Mouse (Mus musculus): ENCODE results near the gene Duxf3. TPM values are rescaled to one million over a fixed set of nuclear protein-coding genes. Genes with fewer than 3 reads are reported as not detected.
"Not testable (repeated sequence)": the region's sequence is repeated elsewhere in the genome, so short reads cannot be mapped to it uniquely, and the experiment has no call there.

Gene Duxf3
- polyA plus RNA-seq, 2 experiments = not detected

DNA sequence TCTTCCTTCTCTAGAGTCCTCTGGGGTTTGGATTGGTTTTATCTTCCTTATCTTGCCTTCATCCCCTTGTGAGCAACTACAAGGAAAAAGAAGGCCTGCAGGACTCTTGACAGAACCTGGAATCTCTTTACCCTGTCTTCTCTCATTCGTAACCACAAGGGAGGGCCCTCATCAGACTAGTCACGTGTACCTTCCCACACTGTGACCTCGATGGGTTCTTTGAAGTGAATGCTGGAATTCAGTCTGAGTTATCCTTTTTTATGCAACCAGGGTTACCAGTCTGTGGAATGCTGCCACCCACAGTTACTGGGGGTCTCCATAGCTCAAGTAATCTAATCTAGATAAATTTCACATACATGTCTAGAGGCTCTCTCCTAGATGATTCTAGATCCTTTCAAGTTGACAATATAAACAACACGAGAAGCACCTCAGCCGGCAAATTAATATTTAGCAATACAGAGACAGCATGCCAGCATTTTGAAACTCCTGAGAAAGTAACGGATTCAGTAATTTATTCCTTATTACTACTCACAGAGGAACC, 22.2 kb upstream of the Duxf3 start:
- H3K27me3 ChIP-seq (ENCODE audit: control insufficient read depth, insufficient read depth, low read length) = no peaks in the 10 kb centered on the region
- peak overlapping the region; percentile 11 to 97; a peak in 3 of 4 replicates for H3K4me3 ChIP-seq (ENCODE audit: insufficient read depth in 1 of 2, low read depth in 2 of 2, low read length in 2 of 2)
- H3K9ac ChIP-seq (replicated peaks) = peak overlapping the region; percentile 95
- no peaks in the 10 kb centered on the region; the same call in 1 of the 2 replicates for H3K36me3 ChIP-seq (replicated peaks; ENCODE audit: control insufficient read depth, insufficient read depth, low read depth)
- TF ChIP-seq CTCF (IDR thresholded peaks at IDR 0.05; ENCODE audit: low read depth) (no peak), EP300 (IDR thresholded peaks at IDR 0.05; ENCODE audit: low read depth) (no peak)
- ATAC-seq (ENCODE audit: insufficient read depth) (no peak), DNase-seq (ENCODE audit: low read depth in 3 of 3, low spot score in 3 of 3) (no peak)
- WGBS (ENCODE audit: insufficient replicate concordance) = 25% methylated on average over 6 of the region's 6 CpGs
- peak overlapping the region; percentile 84 for H3K4me2 ChIP-seq (ENCODE audit: low read depth)
- H3K9me3 ChIP-seq (ENCODE audit: control insufficient read depth, low read length) = no peaks in the 10 kb centered on the region
- no peak overlapping the region for H3K27ac ChIP-seq
- peaks cover 6 to 8% of the 10 kb centered on the region in 2 experiments for H3K4me1 ChIP-seq (replicated peaks; ENCODE audit: control insufficient read depth in 2 of 2, insufficient read depth in 2 of 2, low read length in 1 of 2)

DNA sequence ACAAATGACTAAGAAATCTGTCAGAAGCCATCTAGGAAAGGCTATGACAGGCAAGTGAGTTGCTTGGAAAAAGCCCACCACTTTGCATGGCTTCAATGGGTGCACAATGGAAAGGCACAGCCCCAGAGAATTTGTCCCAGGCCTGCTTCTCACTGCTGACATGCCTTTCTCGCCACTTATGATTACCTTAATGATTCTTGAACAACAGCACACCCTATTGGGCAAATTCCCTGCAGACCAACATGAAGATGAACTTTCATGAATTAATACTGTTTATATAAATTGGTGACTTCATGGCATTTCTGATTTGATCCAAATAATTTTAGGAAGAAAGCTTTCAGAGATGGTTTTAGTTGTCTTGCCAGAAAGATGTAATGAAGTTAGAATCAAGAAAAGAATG, 17.1 kb upstream of the Duxf3 start:
- H3K4me1 ChIP-seq (replicated peaks; ENCODE audit: control insufficient read depth in 2 of 2, insufficient read depth in 2 of 2, low read length in 1 of 2) = peaks cover under 1 to 2% of the 10 kb centered on the region in 2 experiments
- no peak overlapping the region for H3K4me2 ChIP-seq (ENCODE audit: low read depth)
- no peak overlapping the region for H3K4me3 ChIP-seq (ENCODE audit: insufficient read depth in 1 of 2, low read depth in 2 of 2, low read length in 2 of 2)
- H3K27ac ChIP-seq = no peak overlapping the region
- no peaks in the 10 kb centered on the region for H3K9me3 ChIP-seq (ENCODE audit: control insufficient read depth, low read length)
- no peaks in the 10 kb centered on the region for H3K27me3 ChIP-seq (ENCODE audit: control insufficient read depth, insufficient read depth, low read length)
- ATAC-seq (ENCODE audit: insufficient read depth) = no peak
- no peaks in the 10 kb centered on the region for H3K36me3 ChIP-seq (replicated peaks; ENCODE audit: control insufficient read depth, insufficient read depth, low read depth)
- TF ChIP-seq CTCF (IDR thresholded peaks at IDR 0.05; ENCODE audit: low read depth) = no peak
- TF ChIP-seq EP300 (IDR thresholded peaks at IDR 0.05; ENCODE audit: low read depth) = no peak
- DNase-seq (ENCODE audit: low read depth in 3 of 3, low spot score in 3 of 3) = no peak
- 23% methylated on average over 1 of the region's 1 CpGs for WGBS (ENCODE audit: insufficient replicate concordance)
- no peak overlapping the region for H3K9ac ChIP-seq (replicated peaks)

DNA sequence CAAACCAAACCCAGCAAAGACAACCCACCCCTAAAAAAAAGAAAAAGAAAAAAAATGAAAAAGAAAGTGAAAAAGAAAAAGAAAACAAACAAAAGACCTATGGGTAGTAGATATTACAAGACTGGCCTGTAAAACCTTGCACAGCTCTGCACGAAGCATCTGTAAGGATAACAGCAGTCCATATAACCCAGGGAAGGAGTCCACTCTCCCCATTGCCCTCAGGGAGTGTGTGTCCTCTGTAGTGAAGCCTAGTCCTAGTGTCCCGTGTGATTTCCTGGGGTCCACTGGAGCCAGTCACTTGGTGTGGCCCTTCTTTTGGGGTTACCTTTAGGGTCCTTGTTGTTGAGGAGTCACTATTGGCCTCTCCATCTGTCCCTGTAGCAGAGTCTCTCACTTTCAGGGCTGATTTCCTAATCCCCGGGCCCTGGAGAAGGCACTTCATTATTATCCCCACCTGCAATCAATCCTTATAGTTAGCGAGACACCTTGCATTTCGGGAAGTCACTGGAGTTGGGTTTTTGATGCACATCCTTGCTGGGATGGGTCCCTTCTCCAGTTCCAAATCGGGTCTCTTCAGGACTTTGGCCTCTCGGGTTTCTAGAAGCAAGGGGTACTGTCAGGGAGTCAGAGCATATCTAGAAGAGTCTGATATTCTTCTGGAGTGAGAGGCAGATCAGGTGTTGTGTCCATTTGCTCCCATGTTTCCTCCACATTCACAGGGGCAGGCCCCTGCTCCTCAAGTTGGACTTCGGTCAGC, 6.7 kb upstream of the Duxf3 start:
- WGBS (ENCODE audit: insufficient replicate concordance) = 51% methylated on average over 7 of the region's 8 CpGs
- not testable (repeated sequence) for DNase-seq (ENCODE audit: low read depth in 3 of 3, low spot score in 3 of 3)

DNA sequence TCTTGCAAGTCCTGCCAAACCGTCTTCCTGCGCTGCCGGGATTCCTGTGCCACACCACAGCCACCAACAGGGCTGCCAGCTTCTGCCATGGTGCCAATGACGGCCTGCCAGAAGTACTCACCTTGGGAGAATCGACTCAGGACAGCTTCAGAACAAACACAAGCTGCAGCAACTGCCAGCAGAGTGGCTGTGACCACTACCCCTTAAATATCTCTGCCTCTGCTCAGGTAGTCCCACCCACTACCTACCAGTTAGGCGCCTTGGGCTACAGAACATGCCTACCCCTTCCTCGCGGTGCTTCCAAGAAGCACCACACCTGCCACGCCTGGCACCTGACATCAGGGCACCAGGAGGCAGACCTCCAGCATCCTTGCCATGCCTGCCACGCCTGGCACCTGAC, 4.1 kb upstream of the Duxf3 start, which contains the start of gene Gm4981:
Gm4981 (minus strand) TSS at position 89 of the 400 bp plus-strand sequence.
- WGBS (ENCODE audit: insufficient replicate concordance) = 68% methylated on average over 10 of the region's 10 CpGs
- H3K4me1 ChIP-seq (replicated peaks; ENCODE audit: control insufficient read depth in 2 of 2, insufficient read depth in 2 of 2, low read length in 1 of 2) = no peaks in the 10 kb centered on the region
- no peak for DNase-seq (ENCODE audit: low read depth in 3 of 3, low spot score in 3 of 3)
- no peak within 1 kb of the TSS for H3K9ac ChIP-seq (replicated peaks)
- H3K4me3 ChIP-seq (ENCODE audit: insufficient read depth in 1 of 2, low read depth in 2 of 2, low read length in 2 of 2) = no peak within 1 kb of the TSS
- H3K9me3 ChIP-seq (ENCODE audit: control insufficient read depth, low read length) = peaks cover 5% of the 10 kb centered on the region
- H3K4me2 ChIP-seq (ENCODE audit: low read depth) = no peak within 1 kb of the TSS
- TF ChIP-seq CTCF (IDR thresholded peaks at IDR 0.05; ENCODE audit: low read depth) (no peak), EP300 (IDR thresholded peaks at IDR 0.05; ENCODE audit: low read depth) (no peak)
- no peak within 1 kb of the TSS for H3K27ac ChIP-seq
- no peaks in the 10 kb centered on the region for H3K36me3 ChIP-seq (replicated peaks; ENCODE audit: control insufficient read depth, insufficient read depth, low read depth)
- ATAC-seq (ENCODE audit: insufficient read depth) = no peak
- no peaks in the 10 kb centered on the region for H3K27me3 ChIP-seq (ENCODE audit: control insufficient read depth, insufficient read depth, low read length)

More for the DNA sequence above, 6.7 kb upstream of the Duxf3 start:
- H3K9ac ChIP-seq (replicated peaks); H3K27ac ChIP-seq; H3K36me3 ChIP-seq (replicated peaks; ENCODE audit: control insufficient read depth, insufficient read depth, low read depth); H3K27me3 ChIP-seq (ENCODE audit: control insufficient read depth, insufficient read depth, low read length); H3K4me3 ChIP-seq (ENCODE audit: insufficient read depth in 1 of 2, low read depth in 2 of 2, low read length in 2 of 2); H3K4me1 ChIP-seq (replicated peaks; ENCODE audit: control insufficient read depth in 2 of 2, insufficient read depth in 2 of 2, low read length in 1 of 2); H3K4me2 ChIP-seq (ENCODE audit: low read depth); H3K9me3 ChIP-seq (ENCODE audit: control insufficient read depth, low read length): not testable (repeated sequence)
- ATAC-seq (ENCODE audit: insufficient read depth) = peak; percentile 57; the same call in 1 of the 2 replicates

DNA sequence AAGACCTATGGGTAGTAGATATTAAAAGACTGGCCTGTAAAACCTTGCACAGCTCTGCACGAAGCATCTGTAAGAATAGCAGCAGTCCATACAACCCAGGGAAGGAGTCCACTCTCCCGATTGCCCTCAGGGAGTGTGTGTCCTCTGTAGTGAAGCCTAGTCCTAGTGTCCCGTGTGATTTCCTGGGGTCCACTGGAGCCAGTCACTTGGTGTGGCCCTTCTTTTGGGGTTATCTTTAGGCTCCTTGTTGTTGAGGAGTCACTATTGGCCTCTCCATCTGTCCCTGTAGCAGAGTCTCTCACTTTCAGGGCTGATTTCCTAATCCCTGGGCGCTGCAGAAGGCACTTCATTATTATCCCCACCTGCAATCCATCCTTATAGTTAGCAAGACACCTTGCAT, 2.5 kb upstream of the Duxf3 start:
- not testable (repeated sequence) for DNase-seq (ENCODE audit: low read depth in 3 of 3, low spot score in 3 of 3); H3K27me3 ChIP-seq (ENCODE audit: control insufficient read depth, insufficient read depth, low read length); H3K9ac ChIP-seq (replicated peaks); H3K36me3 ChIP-seq (replicated peaks; ENCODE audit: control insufficient read depth, insufficient read depth, low read depth); H3K27ac ChIP-seq; H3K4me2 ChIP-seq (ENCODE audit: low read depth); H3K9me3 ChIP-seq (ENCODE audit: control insufficient read depth, low read length); ATAC-seq (ENCODE audit: insufficient read depth); H3K4me1 ChIP-seq (replicated peaks; ENCODE audit: control insufficient read depth in 2 of 2, insufficient read depth in 2 of 2, low read length in 1 of 2); H3K4me3 ChIP-seq (ENCODE audit: insufficient read depth in 1 of 2, low read depth in 2 of 2, low read length in 2 of 2)
- WGBS (ENCODE audit: insufficient replicate concordance) = 47% methylated on average over 4 of the region's 4 CpGs

DNA sequence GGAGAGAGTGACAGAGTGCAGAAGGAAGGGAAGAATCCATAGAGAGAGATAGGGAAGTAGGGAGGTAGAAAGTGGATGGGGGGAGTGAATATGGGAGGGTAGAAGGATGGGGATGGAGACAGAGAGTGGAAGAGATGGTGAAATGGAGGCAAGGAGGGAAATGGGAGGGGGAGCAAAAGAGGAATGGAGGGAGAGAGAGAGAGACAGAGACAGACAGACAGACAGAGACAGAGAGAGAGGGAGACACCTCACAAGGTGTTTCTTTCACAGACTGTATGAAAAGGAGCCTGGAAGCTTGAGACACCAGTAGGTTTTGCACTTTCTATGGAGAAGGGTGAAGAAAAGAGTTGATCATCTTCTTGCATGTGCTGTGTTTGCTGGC, 1.3 kb upstream of the Duxf3 start:
- not testable (repeated sequence) for ATAC-seq (ENCODE audit: insufficient read depth)

DNA sequence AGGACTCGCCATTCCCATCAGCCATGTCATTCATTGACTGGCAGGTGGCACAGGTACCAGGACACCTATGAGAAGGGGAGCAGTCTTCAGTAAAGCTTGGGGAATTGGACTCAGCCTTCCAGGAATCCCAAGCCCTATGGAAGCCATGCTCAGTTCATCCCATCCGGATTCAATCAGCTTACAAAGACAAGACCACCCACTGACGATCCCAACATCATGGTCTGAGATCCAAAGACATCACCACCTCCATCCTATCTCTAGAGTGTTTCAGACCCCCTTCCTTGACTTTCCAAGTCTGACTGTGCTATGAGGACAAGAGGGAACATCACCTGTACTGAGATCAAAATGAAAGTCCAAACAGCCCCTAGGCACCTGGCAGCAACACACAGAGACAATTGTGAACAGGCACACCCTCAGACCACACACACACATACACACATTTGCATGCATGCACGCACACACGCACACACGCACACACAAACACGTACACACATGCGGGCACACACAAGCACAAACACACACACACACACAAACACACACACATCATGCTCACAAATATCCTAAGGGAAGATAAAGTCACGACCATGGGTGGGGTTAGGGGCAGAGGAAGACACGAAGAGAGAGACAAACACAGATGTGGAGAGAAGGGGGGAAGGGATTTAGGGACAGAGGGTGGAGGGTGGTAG, 722 bp upstream of the Duxf3 start:
- H3K4me1 ChIP-seq (replicated peaks; ENCODE audit: control insufficient read depth in 2 of 2, insufficient read depth in 2 of 2, low read length in 1 of 2); H3K27me3 ChIP-seq (ENCODE audit: control insufficient read depth, insufficient read depth, low read length); DNase-seq (ENCODE audit: low read depth in 3 of 3, low spot score in 3 of 3); H3K27ac ChIP-seq; H3K9ac ChIP-seq (replicated peaks); H3K36me3 ChIP-seq (replicated peaks; ENCODE audit: control insufficient read depth, insufficient read depth, low read depth); H3K4me2 ChIP-seq (ENCODE audit: low read depth); H3K4me3 ChIP-seq (ENCODE audit: insufficient read depth in 1 of 2, low read depth in 2 of 2, low read length in 2 of 2); H3K9me3 ChIP-seq (ENCODE audit: control insufficient read depth, low read length): not testable (repeated sequence)
- 54% methylated on average over 9 of the region's 10 CpGs for WGBS (ENCODE audit: insufficient replicate concordance)
- ATAC-seq (ENCODE audit: insufficient read depth) = peak; percentile 32

More for the DNA sequence above, 1.3 kb upstream of the Duxf3 start:
- not testable (repeated sequence) for H3K27ac ChIP-seq; DNase-seq (ENCODE audit: low read depth in 3 of 3, low spot score in 3 of 3); H3K9me3 ChIP-seq (ENCODE audit: control insufficient read depth, low read length); H3K4me1 ChIP-seq (replicated peaks; ENCODE audit: control insufficient read depth in 2 of 2, insufficient read depth in 2 of 2, low read length in 1 of 2); H3K27me3 ChIP-seq (ENCODE audit: control insufficient read depth, insufficient read depth, low read length); H3K4me2 ChIP-seq (ENCODE audit: low read depth); H3K36me3 ChIP-seq (replicated peaks; ENCODE audit: control insufficient read depth, insufficient read depth, low read depth); H3K9ac ChIP-seq (replicated peaks); H3K4me3 ChIP-seq (ENCODE audit: insufficient read depth in 1 of 2, low read depth in 2 of 2, low read length in 2 of 2)

All from liver, embryonic 14.5 days (tissue).